Mouse (Mus musculus): ENCODE measurements around the gene Npsr1.

DNA sequence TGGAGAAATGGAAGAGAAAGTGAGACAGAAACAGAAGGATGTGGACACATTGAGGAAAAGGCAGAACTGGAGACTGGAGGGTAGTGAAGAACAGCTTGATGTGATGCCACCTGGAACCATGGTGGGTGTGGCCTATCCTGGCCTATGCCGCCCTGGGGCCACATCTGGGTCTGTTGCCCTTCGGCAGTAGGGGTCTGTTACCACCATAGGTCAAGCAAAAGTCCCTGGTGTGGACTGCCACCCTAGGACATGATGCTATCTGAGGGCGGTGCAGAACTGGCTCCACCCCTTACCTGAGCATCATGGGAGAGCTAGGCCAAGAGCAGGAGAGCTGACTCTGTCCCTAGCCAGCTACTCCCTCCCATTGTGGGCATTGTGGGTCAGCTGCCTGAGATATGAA, 253.6 kb downstream of the Npsr1 start:
- TF ChIP-seq CTCF (IDR thresholded peaks at IDR 0.05): no peak
- TF ChIP-seq EP300 (IDR thresholded peaks at IDR 0.05): no peak

Measured in lung, postnatal 0 days (tissue).